Mouse (Mus musculus) brain, embryonic 14.5 days (tissue): ENCODE measurements around the gene Tekt3.

Source experiments
- CTCF ChIP-seq: fragments of 200-500 bp; IDR thresholded peaks from 2 replicates; pipeline ENCODE4 v1.5.1; 2012; ENCODE audit warnings: inconsistent platforms, mild to moderate bottlenecking, moderate library complexity, borderline replicate concordance; ENCODE audit not compliant: insufficient read depth, insufficient read length; ENCODE audit errors: extremely low read depth
- POLR2A ChIP-seq: fragments of 200-500 bp; IDR thresholded peaks from 2 replicates; pipeline ENCODE4 v1.6.1; 2012; ENCODE audit warnings: mild to moderate bottlenecking, inconsistent platforms, borderline replicate concordance; ENCODE audit not compliant: poor library complexity, insufficient read depth, insufficient read length, severe bottlenecking; ENCODE audit errors: extremely low read depth

DNA sequence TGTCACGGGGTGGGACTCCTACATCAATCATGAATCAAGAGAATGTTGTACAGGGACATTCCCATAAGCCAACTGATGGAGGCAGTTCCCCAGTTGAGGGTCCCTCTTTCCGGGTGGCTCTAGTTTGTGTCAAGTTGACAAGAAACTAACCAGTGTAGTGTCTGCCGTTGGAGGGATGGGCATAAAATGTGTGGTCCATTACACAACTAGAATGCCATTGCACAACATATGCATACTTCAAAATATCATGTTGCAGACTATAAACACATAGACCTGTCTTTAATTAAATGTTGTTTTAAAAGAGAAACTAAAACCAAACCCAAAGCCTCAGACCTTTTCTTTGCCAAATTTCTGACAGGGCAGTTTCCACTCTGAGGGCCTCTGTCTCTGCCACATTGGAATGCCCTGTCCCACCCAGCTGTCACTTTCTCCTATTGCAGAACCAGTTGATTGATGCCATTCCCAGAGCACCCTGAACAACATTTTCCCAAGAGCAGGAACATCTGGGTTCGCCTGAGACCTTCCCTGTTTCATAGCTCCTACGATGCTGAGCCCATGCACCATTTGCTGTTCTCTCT is 3.0 kb upstream of the Tekt3 start:
- TF ChIP-seq CTCF = no peak
- no peak for TF ChIP-seq POLR2A
